Comparison of ENCODE assay signal across 20 mouse cellular contexts in the genomic region with DNA sequence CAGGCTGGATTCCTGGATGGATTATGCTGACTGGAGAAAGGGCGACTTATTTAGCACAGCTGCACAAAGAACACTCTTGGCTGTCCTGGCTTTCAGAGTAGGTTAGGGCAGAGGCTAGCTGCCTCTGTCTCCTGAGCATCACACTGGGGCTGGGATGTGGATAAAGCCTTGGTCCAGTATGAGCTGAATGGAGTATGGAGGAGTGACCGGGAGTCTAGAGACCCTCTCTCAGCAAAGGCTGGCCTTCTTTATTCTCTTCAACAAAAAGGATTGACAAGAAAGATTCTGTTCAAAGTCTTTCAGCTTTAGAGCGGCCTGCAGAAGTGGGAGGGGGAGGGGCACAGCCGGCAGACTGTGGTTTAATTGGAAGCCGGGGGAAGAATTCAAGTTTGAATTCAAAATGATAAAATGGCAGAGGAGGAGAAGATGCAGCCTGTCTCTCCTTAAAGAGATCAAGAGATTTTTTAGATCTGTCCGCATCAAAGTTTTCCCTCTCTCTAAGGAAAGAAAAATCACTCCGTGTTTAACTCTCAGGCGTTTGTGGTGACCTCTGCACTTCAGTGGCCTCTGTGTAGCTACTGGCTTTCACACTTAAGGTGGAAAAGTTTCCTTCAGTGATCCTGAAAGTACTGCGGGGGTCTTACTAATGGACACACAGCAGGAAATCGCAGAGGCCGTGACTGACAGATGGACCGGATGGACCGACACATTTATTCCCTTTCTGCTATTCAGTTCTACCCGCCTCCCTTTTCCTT. TPM values are rescaled to one million over a fixed set of nuclear protein-coding genes. Genes with fewer than 3 reads are reported as not detected.
DNase-seq lines count a peak whose midpoint lies in the region; ATAC-seq and TF ChIP-seq lines count a peak whose summit lies in the region.
"Had no signal": no experiment of that assay in that cellular context is flagged by ENCODE, and none has a peak within 500 bp of the region (broad histone marks: within the 10 kb centered on the region; RNA-seq: fewer than 3 reads in every experiment).

No protein-coding gene starts in this region.

- intact Hi-C loops in left cerebral cortex, postnatal 14 days (cut with DNase I) = loop anchor here (2.0 to 5.0 kb wide), 3 partner anchors 49 to 153 kb away; no protein-coding TSS in a partner anchor
- intact Hi-C loops in left cerebral cortex, postnatal 36 days (cut with DNase I) = loop anchor here (5.0 kb wide), 2 partner anchors 47 to 222 kb away; partner anchors contain the start of gene Tnpo1

- peaks cover 7% of the 10 kb centered on the region; the same call in 1 of the 2 replicates for H3K4me1 ChIP-seq in forebrain, embryonic 11.5 days (replicated peaks; ENCODE audit: control insufficient read depth, insufficient read depth, low read length)
- peaks cover 16% of the 10 kb centered on the region for H3K4me1 ChIP-seq in forebrain, embryonic 16.5 days (replicated peaks; ENCODE audit: control insufficient read depth, insufficient read depth, low read length)
- peaks cover 27% of the 10 kb centered on the region for H3K4me1 ChIP-seq in midbrain, embryonic 13.5 days (replicated peaks)
- no peaks in the 10 kb centered on the region for H3K4me1 ChIP-seq in intestine, postnatal 0 days (replicated peaks; ENCODE audit: control insufficient read depth, insufficient read depth, low read length)

- peak overlapping the region; percentile 85 for H3K27ac ChIP-seq in forebrain, embryonic 11.5 days (ENCODE audit: low read depth, low read length)
- H3K27ac ChIP-seq in forebrain, embryonic 16.5 days (ENCODE audit: low read length) = no peak overlapping the region
- peak overlapping the region; percentile 61 for H3K27ac ChIP-seq in midbrain, embryonic 13.5 days
- no peak overlapping the region for H3K27ac ChIP-seq in intestine, postnatal 0 days (ENCODE audit: low read depth, low read length)
- H3K27ac ChIP-seq: embryonic facial prominence, embryonic 12.5 days; hindbrain, embryonic 15.5 days; kidney, embryonic 15.5 days; stomach, postnatal 0 days had no signal

- H3K9ac ChIP-seq in forebrain, embryonic 11.5 days (ENCODE audit: low read length) = peak overlapping the region; percentile 32; the same call in 1 of the 2 replicates
- H3K9ac ChIP-seq in forebrain, embryonic 16.5 days (replicated peaks; ENCODE audit: low read depth, low read length) = no peak overlapping the region
- H3K9ac ChIP-seq in midbrain, embryonic 13.5 days (replicated peaks) = no peak overlapping the region
- no peak overlapping the region for H3K9ac ChIP-seq in intestine, postnatal 0 days (ENCODE audit: low read depth, low read length)
- H3K9ac ChIP-seq: embryonic facial prominence, embryonic 12.5 days; heart, embryonic 12.5 days; hindbrain, embryonic 15.5 days; kidney, embryonic 15.5 days; liver, postnatal 0 days had no signal

- DNase-seq in forebrain, embryonic 11.5 days (ENCODE audit: low spot score) = peak; percentile 79
- DNase-seq in left cerebral cortex, postnatal 14 days (ENCODE audit: low spot score in 2 of 2) = peak; percentile 33 to 56
- no peak for DNase-seq in left cerebral cortex, postnatal 36 days (ENCODE audit: low spot score in 2 of 2)
- peak; percentile 56 for DNase-seq in embryo, embryonic 11 days
- no peak for DNase-seq in Muller cell, postnatal 12 days (ENCODE audit: inconsistent ontology term)
- DNase-seq: cerebellum, adult 8-10 months; gastrocnemius, postnatal 36 days; liver, postnatal 0 days; lung, postnatal 36 days; spleen, adult 18-20 months; thymus, postnatal 4 days had no signal

- no peaks in the 10 kb centered on the region for H3K36me3 ChIP-seq in forebrain, embryonic 11.5 days (ENCODE audit: control insufficient read depth, insufficient read depth, low read length)
- H3K36me3 ChIP-seq in forebrain, embryonic 16.5 days (ENCODE audit: control insufficient read depth, insufficient read depth) = no peaks in the 10 kb centered on the region
- no peaks in the 10 kb centered on the region for H3K36me3 ChIP-seq in midbrain, embryonic 13.5 days
- no peaks in the 10 kb centered on the region for H3K36me3 ChIP-seq in intestine, postnatal 0 days (ENCODE audit: control insufficient read depth, insufficient read depth)
- H3K36me3 ChIP-seq: embryonic facial prominence, embryonic 12.5 days; heart, embryonic 12.5 days; hindbrain, embryonic 15.5 days; kidney, embryonic 15.5 days had no signal

- no peak overlapping the region for H3K4me3 ChIP-seq in forebrain, embryonic 11.5 days (ENCODE audit: low read depth, low read length)
- H3K4me3 ChIP-seq in forebrain, embryonic 16.5 days (replicated peaks; ENCODE audit: low read length) = no peak overlapping the region
- no peak overlapping the region for H3K4me3 ChIP-seq in midbrain, embryonic 13.5 days (replicated peaks)
- no peak overlapping the region for H3K4me3 ChIP-seq in intestine, postnatal 0 days (ENCODE audit: low read depth, low read length)
- H3K4me3 ChIP-seq: embryonic facial prominence, embryonic 12.5 days; heart, embryonic 12.5 days; hindbrain, embryonic 15.5 days; kidney, embryonic 15.5 days had no signal

- H3K4me2 ChIP-seq in forebrain, embryonic 11.5 days (ENCODE audit: low read depth, low read length, severe bottlenecking) = peak overlapping the region; percentile 6; the same call in 1 of the 2 replicates
- H3K4me2 ChIP-seq in forebrain, embryonic 16.5 days (ENCODE audit: low read length) = no peak overlapping the region
- H3K4me2 ChIP-seq in midbrain, embryonic 13.5 days (replicated peaks) = no peak overlapping the region
- H3K4me2 ChIP-seq in intestine, postnatal 0 days (replicated peaks; ENCODE audit: low read depth) = no peak overlapping the region
- H3K4me2 ChIP-seq: embryonic facial prominence, embryonic 12.5 days; heart, embryonic 12.5 days; hindbrain, embryonic 15.5 days; kidney, embryonic 15.5 days had no signal

- H3K9me3 ChIP-seq in forebrain, embryonic 11.5 days (ENCODE audit: control insufficient read depth, low read length) = no peaks in the 10 kb centered on the region
- peaks cover 3% of the 10 kb centered on the region; the same call in 1 of the 2 replicates for H3K9me3 ChIP-seq in forebrain, embryonic 16.5 days (ENCODE audit: control insufficient read depth, low read length)
- no peaks in the 10 kb centered on the region for H3K9me3 ChIP-seq in midbrain, embryonic 13.5 days
- no peaks in the 10 kb centered on the region for H3K9me3 ChIP-seq in intestine, postnatal 0 days (ENCODE audit: control insufficient read depth)
- H3K9me3 ChIP-seq: embryonic facial prominence, embryonic 12.5 days; heart, embryonic 12.5 days; hindbrain, embryonic 15.5 days; kidney, embryonic 15.5 days had no signal

- 21% methylated on average over 14 of the region's 14 CpGs for WGBS in forebrain, embryonic 11.5 days
- WGBS in forebrain, embryonic 16.5 days = 25% methylated on average over 14 of the region's 14 CpGs
- 18% methylated on average over 14 of the region's 14 CpGs for WGBS in midbrain, embryonic 13.5 days
- 86% methylated on average over 14 of the region's 14 CpGs for WGBS in intestine, postnatal 0 days

- peak; percentile 85 for ATAC-seq in forebrain, embryonic 11.5 days (replicated peaks; ENCODE audit: low FRiP score)
- ATAC-seq in forebrain, embryonic 16.5 days = no peak
- peak; percentile 65; the same call in 1 of the 2 replicates for ATAC-seq in midbrain, embryonic 13.5 days
- no peak for ATAC-seq in intestine, postnatal 0 days
- ATAC-seq: liver, postnatal 0 days; Patski had no signal

- no peaks in the 10 kb centered on the region for H3K27me3 ChIP-seq in forebrain, embryonic 11.5 days (ENCODE audit: control insufficient read depth, insufficient read depth, low read length)
- 0 out of 2 replicates have a peak, but pooled peaks cover 2% of the 10 kb centered on the region for H3K27me3 ChIP-seq in forebrain, embryonic 16.5 days (replicated peaks; ENCODE audit: control insufficient read depth, insufficient read depth, low read length)
- H3K27me3 ChIP-seq in midbrain, embryonic 13.5 days = no peaks in the 10 kb centered on the region
- no peaks in the 10 kb centered on the region for H3K27me3 ChIP-seq in intestine, postnatal 0 days (replicated peaks; ENCODE audit: control insufficient read depth, insufficient read depth, low read length)
- H3K27me3 ChIP-seq: embryonic facial prominence, embryonic 12.5 days; heart, embryonic 12.5 days; hindbrain, embryonic 15.5 days; Patski had no signal

- no peak for TF ChIP-seq CTCF in intestine, postnatal 0 days (IDR thresholded peaks at IDR 0.05; ENCODE audit: low read depth)

RNA-seq across cellular contexts. Expression of gene Zfp366, which starts 34.9 kb away (rescaled TPM):
- 0.72 and 0.73 TPM in 2 replicates for polyA plus RNA-seq in forebrain, embryonic 11.5 days (2014; fragmentation: Nextera tagmentation; extraction: Ambion mirVana)
- 0.56 and 0.86 TPM in 2 replicates for polyA plus RNA-seq in forebrain, embryonic 16.5 days (2015; fragmentation: Nextera tagmentation; extraction: Ambion mirVana)
- 1 to 10 TPM; 5.1 to 8.1 TPM for total RNA-seq in left cerebral cortex, postnatal 14 days (2021)
- 1 to 10 TPM; 3.2 to 4.8 TPM for total RNA-seq in left cerebral cortex, postnatal 36 days (2021)
- polyA plus RNA-seq in midbrain, embryonic 13.5 days (2015; fragmentation: Nextera tagmentation; extraction: Ambion mirVana) = 0.54 and 0.62 TPM in 2 replicates
- polyA plus RNA-seq in intestine, postnatal 0 days (2015; fragmentation: Nextera tagmentation; extraction: Ambion mirVana) = 0.38 and 0.39 TPM in 2 replicates

Comparison
In these comparisons a context has a peak if more than half of its experiments do, and no peak if none do; other contexts are left out.
1. ATAC-seq: peak in forebrain, embryonic 11.5 days (single experiment) and midbrain, embryonic 13.5 days (single experiment); none in forebrain, embryonic 16.5 days (single experiment) and intestine, postnatal 0 days (single experiment).
2. DNase-seq: peak in forebrain, embryonic 11.5 days (single experiment), left cerebral cortex, postnatal 14 days (2 of 2) and embryo, embryonic 11 days (single experiment); none in left cerebral cortex, postnatal 36 days (0 of 2) and Muller cell, postnatal 12 days (single experiment).
3. H3K27ac ChIP-seq: peak in forebrain, embryonic 11.5 days (single experiment) and midbrain, embryonic 13.5 days (single experiment); none in forebrain, embryonic 16.5 days (single experiment) and intestine, postnatal 0 days (single experiment).